Mouse (Mus musculus): Measurements from ENCODE around the gene Aco1.
"Not testable (repeated sequence)": the region's sequence is repeated elsewhere in the genome, so short reads cannot be mapped to it uniquely, and the experiment has no call there.

Aco1 gene

DNA sequence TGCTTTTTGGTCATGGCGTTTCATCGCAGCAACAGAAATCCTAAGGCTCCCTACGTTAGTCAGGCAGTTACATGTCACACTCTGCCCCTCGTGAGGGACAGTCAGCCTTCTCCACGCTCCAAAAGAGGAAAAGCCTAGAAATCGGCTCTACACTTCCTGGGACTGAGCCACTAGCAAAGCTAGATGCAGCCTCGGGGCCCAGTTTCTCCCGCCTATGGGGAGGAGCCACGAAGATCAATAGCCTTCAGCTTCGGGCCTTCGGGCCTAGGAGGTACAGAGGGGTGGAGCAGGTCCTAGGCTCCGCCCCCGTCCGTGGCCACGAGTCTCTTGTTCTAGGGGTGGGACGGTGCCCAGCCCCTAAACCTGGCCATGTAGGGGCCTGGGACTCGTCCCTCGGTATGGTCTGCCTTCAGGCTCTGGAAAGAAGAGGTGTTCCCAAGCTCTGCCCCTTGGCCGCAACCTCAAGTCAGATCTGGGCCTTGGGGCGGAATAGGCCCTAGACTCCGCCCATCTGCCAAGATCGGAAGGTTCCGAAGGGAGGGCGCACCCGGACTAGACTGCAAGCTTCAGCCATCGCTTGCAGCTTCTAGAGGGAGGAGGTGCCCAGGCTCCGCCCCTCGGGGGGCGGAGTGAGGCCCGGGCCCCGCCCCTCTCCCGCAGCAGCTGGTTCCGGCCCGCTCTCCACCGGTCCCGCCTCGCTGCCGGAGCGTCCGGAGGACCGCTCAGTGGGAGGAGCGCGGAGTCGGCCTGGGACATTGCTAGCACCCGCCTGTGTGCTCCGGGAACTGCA, at the start of gene Aco1:
Gene Aco1 (plus strand): TSS at position 339 of the 790 bp plus-strand sequence.
- DNase-seq = peak; percentile 97

DNA sequence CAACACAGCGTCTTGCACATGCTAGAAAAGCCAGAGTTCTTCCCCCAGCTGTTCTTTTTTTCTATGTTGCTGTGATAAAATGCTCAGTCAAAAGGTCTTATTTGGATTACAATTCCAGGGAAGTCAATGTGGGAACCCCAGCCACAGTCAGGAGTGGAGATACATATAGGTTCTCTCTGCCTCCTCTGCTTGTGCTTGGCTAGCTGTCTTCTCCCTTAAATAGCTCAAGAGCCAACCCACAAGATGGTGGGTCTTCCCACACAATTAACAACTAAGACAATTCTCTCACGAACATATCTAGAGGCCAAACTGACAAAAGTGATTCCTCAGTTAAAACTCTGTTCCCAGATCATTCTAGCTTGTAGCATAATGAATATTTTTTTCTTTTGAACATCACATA, 47.9 kb upstream of the Aco1 start:
- DNase-seq = no peak

DNA sequence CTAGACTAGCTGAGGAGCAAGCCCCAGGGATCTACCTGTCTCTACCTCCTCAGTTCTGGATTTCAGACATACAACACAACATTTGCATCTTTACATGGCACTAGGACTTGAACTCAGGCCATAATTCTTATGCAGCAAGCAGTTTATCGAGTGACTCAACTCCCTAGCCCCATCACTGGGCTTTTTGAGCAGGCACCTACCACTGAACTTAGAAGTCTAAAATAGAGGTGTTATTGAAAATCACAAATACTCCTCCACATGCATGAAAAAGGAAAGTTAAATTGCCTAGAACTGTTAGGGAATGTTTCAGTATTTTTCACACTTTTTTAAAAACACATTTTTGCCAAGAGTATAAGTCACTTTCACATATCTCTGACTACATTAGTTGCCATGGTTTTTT, 39.9 kb upstream of the Aco1 start:
- DNase-seq = no peak

DNA sequence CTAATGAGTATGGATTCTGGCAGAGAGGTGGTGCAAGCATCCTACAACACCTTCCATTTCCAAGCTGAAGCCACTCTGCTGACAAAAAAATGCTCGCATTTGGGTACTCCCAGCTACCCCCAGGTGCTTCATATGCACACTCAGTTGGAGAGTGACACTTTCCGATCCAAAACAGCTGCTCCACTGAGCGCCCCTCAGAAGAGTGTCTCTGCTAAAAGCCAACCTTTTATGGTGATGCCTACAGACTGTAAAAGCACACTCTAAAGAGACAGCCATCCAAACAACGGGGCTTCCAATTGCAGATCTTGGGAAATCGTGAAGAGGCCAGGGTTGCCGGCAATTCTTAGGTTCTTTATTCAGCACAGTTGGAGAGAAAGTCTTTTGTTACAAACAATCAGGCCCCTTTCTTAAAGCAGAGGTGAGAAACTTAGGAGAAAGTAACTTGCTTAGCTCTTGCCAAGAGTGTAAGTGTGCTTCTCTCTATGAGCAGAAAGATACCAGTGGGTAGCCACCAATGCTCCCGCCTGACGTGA, 36.8 kb upstream of the Aco1 start:
- DNase-seq = no peak

- DNase-seq = no peak
Measured at GRCm38 (mm10) chr4:40108030-40108429, 34.9 kb upstream of the Aco1 start.

GRCm38 (mm10) chr4:40113173-40113572, 29.7 kb upstream of the Aco1 start:
- no peak for DNase-seq

GRCm38 (mm10) chr4:40121221-40121620, 21.7 kb upstream of the Aco1 start:
- DNase-seq = no peak

GRCm38 (mm10) chr4:40122291-40122690, 20.6 kb upstream of the Aco1 start:
- DNase-seq = not testable (repeated sequence)

- DNase-seq = peak; percentile 88
Measured at GRCm38 (mm10) chr4:40134468-40135102, 8.3 kb upstream of the Aco1 start.

- no peak for DNase-seq
Measured at GRCm38 (mm10) chr4:40136519-40136918, 6.4 kb upstream of the Aco1 start.

GRCm38 (mm10) chr4:40139663-40140255, 3.1 kb upstream of the Aco1 start:
- DNase-seq = no peak

- no peak for DNase-seq
Measured at GRCm38 (mm10) chr4:40143533-40143871, 621 bp downstream of the Aco1 start.

DNA sequence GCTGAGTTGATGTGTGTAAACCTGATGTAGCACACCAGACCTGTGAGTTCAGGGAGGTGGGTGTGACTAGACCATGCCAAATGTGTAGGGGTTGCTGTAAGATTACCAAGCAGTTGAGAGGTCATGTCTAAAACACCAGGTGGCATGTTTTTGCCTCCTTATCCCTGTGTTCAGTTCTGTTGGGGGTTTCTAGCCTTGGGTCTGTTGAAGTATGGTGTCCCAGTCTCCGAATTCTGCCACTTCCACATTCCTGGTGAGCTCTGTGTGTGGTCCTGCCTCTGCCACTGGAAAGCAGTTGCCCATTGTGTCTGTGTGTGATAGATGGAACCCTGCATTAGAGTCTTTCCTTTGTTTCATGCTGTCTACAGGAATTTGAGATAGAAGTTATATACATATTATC, 1.7 kb downstream of the Aco1 start:
- no peak for DNase-seq

DNA sequence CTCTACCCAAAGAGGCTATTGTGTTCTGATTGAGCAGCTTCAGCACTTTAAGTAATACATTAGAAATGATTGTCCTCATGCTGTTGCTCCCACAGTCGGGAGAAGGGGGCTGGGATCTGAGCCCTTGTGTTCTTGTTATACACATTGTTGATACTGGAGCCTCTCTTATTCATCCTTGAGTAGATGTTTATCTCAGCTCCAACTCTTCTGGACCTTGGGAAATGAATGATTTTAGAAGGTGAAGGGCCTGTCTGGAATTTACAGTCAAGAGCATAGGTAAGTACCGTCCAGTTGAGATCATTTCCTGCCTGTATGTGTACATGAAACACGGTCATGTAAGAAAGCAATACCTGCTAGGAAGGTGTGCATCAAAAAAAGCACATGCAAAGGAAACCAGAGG, 2.1 kb downstream of the Aco1 start:
- DNase-seq = no peak

DNA sequence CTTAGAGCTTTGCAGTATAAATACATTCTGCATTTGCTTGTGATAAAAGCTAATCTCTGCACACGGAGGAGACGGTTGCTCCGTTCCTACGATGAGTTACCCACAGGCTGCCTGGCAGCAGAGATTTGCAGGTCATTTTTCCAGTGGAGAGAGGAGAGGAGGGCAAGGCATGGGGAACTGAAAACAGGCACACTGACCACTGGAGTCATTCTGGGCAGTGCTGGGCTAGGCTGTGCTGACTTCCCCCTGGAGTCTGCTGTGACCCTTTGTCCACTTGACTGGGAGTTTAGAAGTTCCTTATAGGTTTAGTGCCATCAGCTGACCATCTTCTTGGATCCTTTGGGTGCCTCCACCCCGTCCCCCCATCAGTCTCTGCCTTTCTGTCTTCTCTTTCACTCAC, 5.4 kb downstream of the Aco1 start:
- no peak for DNase-seq

GRCm38 (mm10) chr4:40150046-40150445, 7.2 kb downstream of the Aco1 start:
- no peak for DNase-seq

- no peak for DNase-seq
Measured at GRCm38 (mm10) chr4:40152771-40153170, 9.9 kb downstream of the Aco1 start.

- no peak for DNase-seq
Measured at GRCm38 (mm10) chr4:40153500-40153899, 10.6 kb downstream of the Aco1 start.

- DNase-seq = no peak
Measured at GRCm38 (mm10) chr4:40154751-40155150, 11.9 kb downstream of the Aco1 start.

GRCm38 (mm10) chr4:40155467-40155999, 12.7 kb downstream of the Aco1 start:
- no peak for DNase-seq

DNA sequence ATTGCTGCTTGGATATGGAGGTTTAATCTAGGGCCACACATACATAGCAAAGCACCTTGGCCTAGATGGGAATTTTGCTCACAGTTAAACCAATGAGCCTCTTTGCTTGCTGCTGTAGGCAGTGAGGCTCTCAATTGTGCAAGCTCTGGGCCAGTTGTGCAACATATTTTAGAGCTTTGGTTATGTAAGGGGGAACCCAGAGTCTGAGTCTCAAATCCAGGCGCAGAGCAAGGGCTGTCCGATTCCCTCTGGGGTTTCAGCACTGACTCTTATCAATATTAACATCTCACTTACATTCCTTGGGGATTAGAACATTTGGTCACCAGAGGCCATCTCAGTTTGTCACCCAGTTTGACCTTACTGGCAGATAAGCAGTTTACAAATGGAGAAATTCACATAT, 13.3 kb downstream of the Aco1 start:
- peak; percentile 67 for DNase-seq

GRCm38 (mm10) chr4:40156582-40157499, 14.0 kb downstream of the Aco1 start:
- no peak for DNase-seq
